Mouse (Mus musculus) neural tube, embryonic 15.5 days (tissue): ENCODE results near the gene Tprn. TPM values are rescaled to one million over a fixed set of nuclear protein-coding genes. Genes with fewer than 3 reads are reported as not detected.

Experiments
- ATAC-seq: fragments of 200-750 bp; cut with Nextera tagmentation; 2 replicates; pipeline ENCODE4 v1.8.0; 2017; ENCODE audit warnings: mild to moderate bottlenecking, moderate TSS enrichment, moderate library complexity; ENCODE audit not compliant: low FRiP score
- H3K27ac ChIP-seq: fragments of 300-500 bp; sonication (generic); replicated peaks from 2 replicates; pipeline ENCODE4 v1.5.1; 2015; ENCODE audit warnings: mild to moderate bottlenecking, inconsistent platforms
- H3K27me3 ChIP-seq: fragments of 300-500 bp; sonication (generic); replicated peaks from 2 replicates; pipeline ENCODE4 v1.6.1; 2015; ENCODE audit warnings: inconsistent platforms
- H3K36me3 ChIP-seq: fragments of 300-500 bp; sonication (generic); 2 replicates; pipeline ENCODE4 v1.6.1; 2015; ENCODE audit warnings: inconsistent platforms
- H3K4me1 ChIP-seq: fragments of 300-500 bp; sonication (generic); 2 replicates; pipeline ENCODE4 v1.6.1; 2015; ENCODE audit warnings: inconsistent platforms
- H3K4me2 ChIP-seq: fragments of 300-500 bp; sonication (generic); 2 replicates; pipeline ENCODE4 v1.6.1; 2015; ENCODE audit warnings: inconsistent platforms, mild to moderate bottlenecking, moderate library complexity
- H3K4me3 ChIP-seq: fragments of 300-500 bp; sonication (generic); replicated peaks from 2 replicates; pipeline ENCODE4 v1.5.1; 2015; ENCODE audit warnings: mild to moderate bottlenecking, inconsistent platforms
- H3K9ac ChIP-seq: fragments of 300-500 bp; sonication (generic); replicated peaks from 2 replicates; pipeline ENCODE4 v1.6.1; 2015; ENCODE audit warnings: mild to moderate bottlenecking, inconsistent platforms
- H3K9me3 ChIP-seq: fragments of 300-500 bp; sonication (generic); replicated peaks from 2 replicates; pipeline ENCODE4 v1.6.1; 2016; ENCODE audit warnings: inconsistent platforms
- WGBS: fragments of 180-500 bp; shearing (Covaris S2); methylation state at CpG from one replicate; pipeline ENCODE4 v1.1.7; 2015; ENCODE audit warnings: mixed read lengths; 5-methylcytosine and 5-hydroxymethylcytosine counted together
- polyA plus RNA-seq: library from polyadenylated mRNA; unstranded; fragments of >200 nt; fragmentation: Nextera tagmentation; extraction: Ambion mirVana; gene quantifications from 2 replicates; pipeline ENCODE4 v1.2.1, GENCODE M21; 2015

Gene Tprn
- polyA plus RNA-seq = 14.8 and 16.3 TPM in 2 replicates

DNA sequence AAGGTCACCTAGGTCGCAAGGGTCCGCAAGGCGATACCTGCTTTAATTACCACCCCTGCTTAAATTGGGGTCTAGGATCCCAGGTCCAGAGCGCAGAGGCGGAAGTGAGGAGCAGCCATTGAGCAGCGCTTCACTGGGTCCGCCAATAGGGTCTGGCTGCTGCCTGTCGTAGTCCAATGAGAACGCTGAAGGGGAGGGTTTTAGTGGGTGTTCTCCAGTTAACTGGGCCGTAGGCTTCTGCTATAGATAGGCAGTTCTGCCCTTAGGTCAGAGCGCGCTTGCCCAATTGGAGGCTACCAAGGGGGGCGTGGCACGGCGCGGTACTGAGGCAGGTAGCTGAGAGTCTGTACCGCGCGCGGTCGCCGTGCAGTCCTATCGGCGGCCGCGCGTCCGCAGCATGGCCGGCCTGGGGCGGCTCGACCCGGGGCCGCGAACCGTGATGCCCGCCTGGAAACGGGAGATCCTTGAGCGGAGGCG is at the start of gene Tprn:
Gene Tprn (plus strand): TSS at position 328 of the 477 bp plus-strand sequence.
- peaks cover 56% of the 10 kb centered on the region for H3K4me1 ChIP-seq
- under 1% methylated on average over 39 of the region's 39 CpGs for WGBS
- no peaks in the 10 kb centered on the region for H3K27me3 ChIP-seq
- peak within 1 kb of the TSS; percentile 79 for H3K27ac ChIP-seq
- no peaks in the 10 kb centered on the region for H3K36me3 ChIP-seq
- peak; percentile 99 for ATAC-seq
- H3K4me2 ChIP-seq = peak within 1 kb of the TSS; percentile 100
- H3K9me3 ChIP-seq = no peaks in the 10 kb centered on the region
- H3K9ac ChIP-seq = peak within 1 kb of the TSS; percentile 78
- peak within 1 kb of the TSS; percentile 85 for H3K4me3 ChIP-seq

GRCm38 (mm10) chr2:25213266-25213865 is 49.1 kb upstream of the Tprn start:
- Histone ChIP-seq H3K4me1 (peaks cover 26% of the 10 kb centered on the region), H3K9ac (no peak overlapping the region), H3K9me3 (no peaks in the 10 kb centered on the region), H3K36me3 (0 out of 2 replicates have a peak, but pooled peaks cover 7% of the 10 kb centered on the region), H3K4me3 (no peak overlapping the region), H3K4me2 (no peak overlapping the region), H3K27ac (no peak overlapping the region), H3K27me3 (peaks cover 4% of the 10 kb centered on the region; the same call in 1 of the 2 replicates)
- ATAC-seq = no peak
- 65% methylated on average over 23 of the region's 23 CpGs for WGBS

GRCm38 (mm10) chr2:25214444-25214843 is 48.0 kb upstream of the Tprn start, which contains the start of gene Stpg3:
Stpg3 (minus strand) TSS chr2:25214637.
- Histone ChIP-seq H3K27ac (no peak within 1 kb of the TSS), H3K36me3 (no peaks in the 10 kb centered on the region), H3K9ac (no peak within 1 kb of the TSS), H3K9me3 (no peaks in the 10 kb centered on the region), H3K4me1 (peaks cover 17% of the 10 kb centered on the region), H3K4me2 (no peak within 1 kb of the TSS), H3K4me3 (no peak within 1 kb of the TSS), H3K27me3 (peaks cover 4% of the 10 kb centered on the region; the same call in 1 of the 2 replicates)
- WGBS = 75% methylated on average over 3 of the region's 3 CpGs
- no peak for ATAC-seq

GRCm38 (mm10) chr2:25217666-25218065 is 44.8 kb upstream of the Tprn start:
- WGBS = 60% methylated on average over 2 of the region's 2 CpGs

DNA sequence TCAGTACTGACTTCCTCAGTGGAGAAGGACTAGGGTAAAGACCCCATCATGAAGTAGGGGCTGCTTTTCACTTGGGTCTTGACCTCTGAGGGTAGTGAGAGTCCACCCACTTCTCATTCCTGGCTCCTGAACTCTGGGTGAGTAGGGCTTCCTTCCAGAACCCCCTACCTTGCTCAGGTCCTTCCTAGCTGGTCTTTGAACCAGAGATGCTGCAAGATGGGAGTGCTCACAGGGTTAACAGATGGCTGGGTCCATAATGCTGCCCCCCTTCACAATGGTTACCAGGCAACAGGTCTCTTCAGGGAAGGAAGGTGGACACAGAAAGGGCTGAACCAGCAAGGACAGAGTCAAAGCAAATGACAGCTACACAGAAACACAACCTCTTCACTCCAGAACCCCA is 44.0 kb upstream of the Tprn start, which contains the start of gene Fam166a:
Gene Fam166a (plus strand): TSS at position 301 of the 400 bp plus-strand sequence.
- no peak within 1 kb of the TSS for H3K4me2 ChIP-seq
- no peaks in the 10 kb centered on the region for H3K27me3 ChIP-seq
- ATAC-seq = no peak
- peaks cover 4% of the 10 kb centered on the region for H3K4me1 ChIP-seq
- peaks cover 5% of the 10 kb centered on the region; the same call in 1 of the 2 replicates for H3K36me3 ChIP-seq
- H3K4me3 ChIP-seq = no peak within 1 kb of the TSS
- H3K9me3 ChIP-seq = no peaks in the 10 kb centered on the region
- no peak within 1 kb of the TSS for H3K9ac ChIP-seq
- no peak within 1 kb of the TSS for H3K27ac ChIP-seq

More at GRCm38 (mm10) chr2:25217666-25218065, 44.8 kb upstream of the Tprn start:
- ATAC-seq = no peak
- H3K9me3 ChIP-seq = no peaks in the 10 kb centered on the region
- no peak overlapping the region for H3K4me3 ChIP-seq
- no peak overlapping the region for H3K27ac ChIP-seq
- peaks cover 3% of the 10 kb centered on the region; the same call in 1 of the 2 replicates for H3K27me3 ChIP-seq
- no peak overlapping the region for H3K9ac ChIP-seq
- no peak overlapping the region for H3K4me2 ChIP-seq
- no peaks in the 10 kb centered on the region for H3K4me1 ChIP-seq
- H3K36me3 ChIP-seq = peaks cover 5% of the 10 kb centered on the region; the same call in 1 of the 2 replicates

GRCm38 (mm10) chr2:25221331-25221772 is 41.1 kb upstream of the Tprn start:
- Histone ChIP-seq H3K9me3 (no peaks in the 10 kb centered on the region), H3K27ac (no peak overlapping the region), H3K4me2 (no peak overlapping the region), H3K27me3 (no peaks in the 10 kb centered on the region), H3K9ac (no peak overlapping the region), H3K4me3 (no peak overlapping the region), H3K4me1 (peaks cover 18% of the 10 kb centered on the region), H3K36me3 (peaks cover 5% of the 10 kb centered on the region; the same call in 1 of the 2 replicates)
- 75% methylated on average over 5 of the region's 5 CpGs for WGBS
- no peak for ATAC-seq

- H3K36me3 ChIP-seq = peaks cover 5% of the 10 kb centered on the region; the same call in 1 of the 2 replicates
- ATAC-seq = peak; percentile 22
- no peaks in the 10 kb centered on the region for H3K27me3 ChIP-seq
- 2% methylated on average over 49 of the region's 53 CpGs for WGBS
- peaks cover 27% of the 10 kb centered on the region for H3K4me1 ChIP-seq
- H3K27ac ChIP-seq = peak overlapping the region; percentile 96
- peak overlapping the region; percentile 92 for H3K4me3 ChIP-seq
- peak overlapping the region; percentile 94 for H3K4me2 ChIP-seq
- peak overlapping the region; percentile 86 for H3K9ac ChIP-seq
- no peaks in the 10 kb centered on the region for H3K9me3 ChIP-seq
Observed at GRCm38 (mm10) chr2:25223681-25224491, 38.5 kb upstream of the Tprn start.

DNA sequence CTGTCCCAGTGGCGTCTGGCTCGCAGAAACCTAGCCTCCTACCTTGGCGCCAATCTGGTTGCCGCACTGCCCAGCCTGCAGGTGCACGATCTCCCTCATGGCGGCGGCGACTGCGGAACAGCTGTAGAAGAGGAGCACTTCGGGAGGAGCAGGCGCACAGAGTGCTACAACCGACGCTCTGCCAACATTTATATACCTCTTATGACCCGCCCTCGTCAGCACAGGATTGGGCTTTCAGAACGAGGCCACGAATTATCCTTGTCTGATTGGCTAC is 38.0 kb upstream of the Tprn start, which contains the start of gene Tubb4b:
Gene Tubb4b (minus strand): TSS at position 211 of the 274 bp plus-strand sequence.
- H3K27me3 ChIP-seq = no peaks in the 10 kb centered on the region
- H3K36me3 ChIP-seq = peaks cover 5% of the 10 kb centered on the region; the same call in 1 of the 2 replicates
- ATAC-seq = no peak

GRCm38 (mm10) chr2:25224766-25225752 is 37.4 kb upstream of the Tprn start:
- peaks cover 5% of the 10 kb centered on the region; the same call in 1 of the 2 replicates for H3K36me3 ChIP-seq
- H3K27me3 ChIP-seq = no peaks in the 10 kb centered on the region
- H3K4me2 ChIP-seq = peak overlapping the region; percentile 61
- peak overlapping the region; percentile 63 for H3K9ac ChIP-seq
- peak overlapping the region; percentile 99 for H3K27ac ChIP-seq
- H3K9me3 ChIP-seq = no peaks in the 10 kb centered on the region
- 2% methylated on average over 41 of the region's 41 CpGs for WGBS
- peak overlapping the region; percentile 92 for H3K4me3 ChIP-seq
- peaks cover 32% of the 10 kb centered on the region for H3K4me1 ChIP-seq
- peak; percentile 96 for ATAC-seq

More for the DNA sequence above, 38.0 kb upstream of the Tprn start, which contains the start of gene Tubb4b:
- Histone ChIP-seq H3K27ac (peak within 1 kb of the TSS; percentile 99), H3K9ac (peak within 1 kb of the TSS; percentile 86), H3K9me3 (no peaks in the 10 kb centered on the region), H3K4me3 (peak within 1 kb of the TSS; percentile 92), H3K4me2 (peak within 1 kb of the TSS; percentile 94), H3K4me1 (peaks cover 32% of the 10 kb centered on the region)
- 0% methylated on average over 17 of the region's 17 CpGs for WGBS

DNA sequence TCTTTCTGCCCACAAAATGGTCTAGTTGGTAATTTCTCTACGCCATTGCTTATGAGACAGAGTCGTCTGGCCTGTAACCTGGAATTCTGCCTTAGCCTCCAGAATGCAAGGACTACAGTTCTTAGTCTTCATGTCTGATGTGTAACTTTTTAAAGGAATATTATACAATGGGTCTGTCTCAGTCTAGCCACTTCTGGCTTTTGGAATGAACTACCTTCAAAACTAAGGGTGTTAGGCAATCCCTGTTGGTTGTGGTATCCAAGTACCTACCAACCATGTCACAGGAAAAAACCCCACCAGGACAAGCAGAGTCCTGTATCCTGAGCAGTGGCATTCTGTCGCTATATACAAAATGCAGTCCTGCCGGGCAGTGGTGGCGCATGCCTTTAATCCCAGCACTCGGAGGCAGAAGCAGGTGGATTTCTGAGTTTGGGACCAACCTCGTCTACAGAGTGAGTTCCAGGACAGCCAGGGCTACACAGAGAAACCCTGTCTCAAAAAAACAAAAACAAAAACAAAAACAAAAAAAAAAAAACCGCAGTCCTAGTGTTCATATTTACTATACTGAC is 36.5 kb upstream of the Tprn start:
- peak overlapping the region; percentile 63; the same call in 1 of the 2 replicates for H3K9ac ChIP-seq
- peak overlapping the region; percentile 61; the same call in 1 of the 2 replicates for H3K4me2 ChIP-seq
- peak overlapping the region; percentile 92; the same call in 1 of the 2 replicates for H3K4me3 ChIP-seq
- H3K4me1 ChIP-seq = peaks cover 32% of the 10 kb centered on the region
- H3K36me3 ChIP-seq = peaks cover 5% of the 10 kb centered on the region; the same call in 1 of the 2 replicates
- no peaks in the 10 kb centered on the region for H3K9me3 ChIP-seq
- 72% methylated on average over 8 of the region's 8 CpGs for WGBS
- H3K27me3 ChIP-seq = no peaks in the 10 kb centered on the region
- no peak for ATAC-seq
- peak overlapping the region; percentile 99 for H3K27ac ChIP-seq
